Mouse (Mus musculus): ENCODE data around the gene Adck1. TPM values are rescaled to one million over a fixed set of nuclear protein-coding genes. Genes with fewer than 3 reads are reported as not detected.

The Adck1 gene
- polyA plus RNA-seq, 1 experiment from 2014 or later, result 23.1 TPM

DNA sequence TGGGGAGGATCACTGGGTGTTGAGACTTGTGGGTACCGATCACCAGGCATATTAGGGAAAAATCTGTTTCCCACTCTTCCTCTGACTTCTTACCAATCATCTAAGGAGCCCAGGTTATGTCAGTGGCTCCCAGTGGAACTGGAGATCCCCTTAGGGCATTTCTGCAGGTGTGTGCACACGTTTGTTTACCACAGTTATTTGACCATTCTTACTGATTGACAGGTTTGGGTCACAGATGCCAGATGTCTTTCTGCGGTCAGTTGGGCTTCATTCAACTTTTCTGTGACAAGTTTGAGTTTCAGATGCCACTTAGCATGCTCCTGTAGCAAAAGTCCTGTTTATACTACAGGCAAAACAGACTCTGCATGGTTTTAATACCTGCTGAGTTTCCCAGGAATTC is 112.5 kb downstream of the Adck1 start:
- in situ Hi-C loops (cut with MboI; ENCODE audit: low pct_unique_long_range_greater_than_20kb), result no loop called here
- POLR2A ChIA-PET, result no interaction called here
- no peak for DNase-seq (ENCODE audit: low read depth, low spot score)
- no peaks in the 10 kb centered on the region for H3K27me3 ChIP-seq
- no peak for ATAC-seq
- TF ChIP-seq CTCF (IDR thresholded peaks at IDR 0.05), result no peak
- CTCF ChIA-PET, result no interaction called here

DNA sequence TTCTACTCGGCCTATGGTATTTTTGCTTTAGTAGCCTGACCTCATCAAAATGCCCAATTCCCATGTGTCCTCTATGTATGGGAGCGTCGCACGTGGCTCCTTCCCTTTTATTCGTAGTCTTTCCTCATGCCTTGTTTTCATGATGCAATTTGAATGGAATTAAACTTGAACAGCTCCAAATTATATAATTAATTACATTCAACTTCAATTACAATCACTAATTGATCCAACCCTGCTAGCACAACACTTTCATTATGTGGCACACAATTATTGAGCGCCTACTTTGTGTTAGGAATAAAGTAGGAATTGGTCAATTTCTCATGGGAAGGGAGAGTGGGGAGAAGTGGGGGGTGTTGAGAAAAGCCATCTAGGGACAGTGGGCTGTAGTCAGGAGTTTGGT is 113.4 kb downstream of the Adck1 start:
- CTCF ChIA-PET, result no interaction called here

DNA sequence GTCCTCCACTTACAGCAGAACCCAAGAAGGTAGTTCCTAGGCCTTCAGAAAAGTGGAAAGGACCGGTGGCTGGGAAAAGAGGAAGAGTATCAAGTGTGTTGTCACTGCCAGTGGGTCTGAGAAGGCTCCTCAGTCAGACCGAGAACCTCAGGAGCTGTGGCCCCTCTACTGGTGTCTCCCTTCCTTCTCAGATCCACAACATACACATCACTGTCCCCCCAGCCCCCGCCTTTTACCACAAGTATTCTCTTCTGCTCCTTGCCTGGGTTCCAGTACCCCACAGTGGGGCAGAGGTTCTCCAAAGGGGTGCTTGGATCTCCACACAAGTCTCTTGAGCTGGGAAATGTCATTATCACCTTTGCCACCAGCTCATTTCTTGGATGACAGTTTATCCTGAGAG is 115.5 kb downstream of the Adck1 start:
- TF ChIP-seq CTCF (IDR thresholded peaks at IDR 0.05), result no peak
- in situ Hi-C loops (cut with MboI; ENCODE audit: low pct_unique_long_range_greater_than_20kb), result no loop called here
- ATAC-seq (no peak), DNase-seq (ENCODE audit: low read depth, low spot score) (no peak)
- H3K27me3 ChIP-seq, result no peaks in the 10 kb centered on the region
- ChIA-PET CTCF (no interaction called here), POLR2A (no interaction called here)

More for the DNA sequence above, 113.4 kb downstream of the Adck1 start:
- in situ Hi-C loops (cut with MboI; ENCODE audit: low pct_unique_long_range_greater_than_20kb), result no loop called here
- ATAC-seq (no peak), DNase-seq (ENCODE audit: low read depth, low spot score) (no peak)
- POLR2A ChIA-PET, result no interaction called here
- TF ChIP-seq CTCF (IDR thresholded peaks at IDR 0.05), result no peak
- no peaks in the 10 kb centered on the region for H3K27me3 ChIP-seq

DNA sequence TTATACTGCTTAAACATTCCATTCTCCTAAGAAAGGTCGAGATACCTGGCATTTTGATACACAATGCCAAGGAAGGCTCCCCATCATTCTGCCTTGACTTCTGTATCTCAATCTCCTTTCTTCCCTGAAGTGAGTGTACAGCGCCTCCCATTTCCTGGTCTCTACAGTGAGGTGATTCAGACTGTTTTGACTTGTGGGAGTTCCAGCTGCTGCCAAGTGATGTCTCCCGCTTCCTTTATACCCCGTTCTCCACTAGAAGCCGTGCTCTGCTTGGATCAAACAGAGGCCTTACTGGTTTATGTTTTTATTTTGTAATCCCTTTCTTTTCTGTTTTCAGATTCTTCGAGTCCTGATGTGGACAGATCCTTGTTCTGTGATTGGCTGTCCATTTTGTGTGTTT is 116.3 kb downstream of the Adck1 start:
- DNase-seq (ENCODE audit: low read depth, low spot score) (no peak), ATAC-seq (no peak)
- in situ Hi-C loops (cut with MboI; ENCODE audit: low pct_unique_long_range_greater_than_20kb), result no loop called here
- no peak for TF ChIP-seq CTCF (IDR thresholded peaks at IDR 0.05)
- CTCF ChIA-PET, result no interaction called here
- POLR2A ChIA-PET, result no interaction called here
- H3K27me3 ChIP-seq, result no peaks in the 10 kb centered on the region

DNA sequence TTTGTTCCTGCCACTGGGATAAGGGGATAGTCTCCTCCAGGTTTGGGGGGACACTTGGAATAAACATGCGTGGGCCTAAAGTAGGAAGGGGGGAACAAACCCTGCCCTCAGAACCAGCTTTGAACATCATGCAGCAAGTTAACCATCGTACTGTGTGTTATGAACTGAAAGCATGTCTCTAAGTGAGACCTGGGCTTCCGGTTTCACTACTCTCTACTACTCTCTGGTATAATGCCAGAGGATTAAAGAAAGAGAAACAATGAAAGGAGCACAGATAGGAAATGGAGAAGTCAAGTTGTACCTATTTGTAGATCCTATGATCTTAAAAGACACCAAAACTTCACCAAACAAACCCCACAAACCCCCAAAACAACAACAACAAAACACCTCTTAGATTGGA is 121.3 kb downstream of the Adck1 start:
- ATAC-seq (no peak), DNase-seq (ENCODE audit: low read depth, low spot score) (no peak)
- ChIA-PET CTCF (no interaction called here), POLR2A (no interaction called here)
- no peaks in the 10 kb centered on the region for H3K27me3 ChIP-seq
- TF ChIP-seq CTCF (IDR thresholded peaks at IDR 0.05), result no peak
- in situ Hi-C loops (cut with MboI; ENCODE audit: low pct_unique_long_range_greater_than_20kb), result no loop called here

DNA sequence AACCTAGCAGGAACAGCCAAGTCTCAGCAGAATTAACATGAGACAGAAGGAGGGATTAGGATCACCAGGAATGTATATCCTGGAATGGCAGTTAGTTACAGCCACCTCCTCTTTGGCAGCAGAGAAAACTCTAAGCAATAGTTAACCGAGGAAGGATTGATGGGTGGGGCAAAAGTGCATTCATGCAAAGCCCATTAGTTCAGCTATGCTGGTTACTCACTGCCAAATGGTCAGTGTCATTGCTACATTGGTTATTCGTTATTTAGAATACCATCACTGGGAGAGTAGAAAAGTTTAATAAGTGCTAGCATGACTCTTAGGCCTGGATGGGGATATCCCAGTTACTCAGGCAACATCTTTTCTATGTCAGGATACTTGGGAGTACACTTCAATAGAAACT is 130.5 kb downstream of the Adck1 start:
- H3K27me3 ChIP-seq, result no peaks in the 10 kb centered on the region
- CTCF ChIA-PET, result no interaction called here
- DNase-seq (ENCODE audit: low read depth, low spot score) (peak; percentile 46), ATAC-seq (peak; percentile 96)
- POLR2A ChIA-PET, result no interaction called here
- TF ChIP-seq CTCF (IDR thresholded peaks at IDR 0.05), result no peak
- in situ Hi-C loops (cut with MboI; ENCODE audit: low pct_unique_long_range_greater_than_20kb), result no loop called here

Other genes starting within 250 kb of the Adck1 start
- gene Gm10436, start 178.4 kb upstream of the Adck1 start, polyA plus RNA-seq (2021), result not detected
- gene Gm8332, start 110.5 kb upstream of the Adck1 start, polyA plus RNA-seq (2021), result 14.2 TPM
- 0.63 TPM for gene Gm5662, start 86.1 kb upstream of the Adck1 start, polyA plus RNA-seq (2021)
- gene Gm5039, start 36.5 kb upstream of the Adck1 start, polyA plus RNA-seq (2021), result 0.14 TPM

All from Patski (cell line).